10 mouse cellular contexts compared by ENCODE assay signal in genomic region chr5:43353021-43353990, GRCm38 (mm10).
DNase-seq lines count a peak whose midpoint lies in the region; ATAC-seq lines count a peak whose summit lies in the region.
"Had no signal": no experiment of that assay in that cellular context is flagged by ENCODE, and none has a peak within 500 bp of the region (broad histone marks: within the 10 kb centered on the region; RNA-seq: fewer than 3 reads in every experiment).

No protein-coding gene starts in this region.

- no peaks in the 10 kb centered on the region for H3K27me3 ChIP-seq in midbrain, embryonic 14.5 days (ENCODE audit: control insufficient read depth, insufficient read depth, low read length)
- no peaks in the 10 kb centered on the region for H3K27me3 ChIP-seq in midbrain, embryonic 15.5 days (replicated peaks)
- H3K27me3 ChIP-seq in hindbrain, embryonic 11.5 days (ENCODE audit: control insufficient read depth, insufficient read depth, low read length) = no peaks in the 10 kb centered on the region
- no peaks in the 10 kb centered on the region for H3K27me3 ChIP-seq in neural tube, embryonic 15.5 days (replicated peaks)
- H3K27me3 ChIP-seq: embryonic facial prominence, embryonic 13.5 days; midbrain, embryonic 12.5 days had no signal

- no peaks in the 10 kb centered on the region for H3K36me3 ChIP-seq in midbrain, embryonic 14.5 days (ENCODE audit: control insufficient read depth, insufficient read depth, low read length)
- no peaks in the 10 kb centered on the region for H3K36me3 ChIP-seq in midbrain, embryonic 15.5 days (replicated peaks)
- no peaks in the 10 kb centered on the region for H3K36me3 ChIP-seq in hindbrain, embryonic 11.5 days (ENCODE audit: control insufficient read depth, insufficient read depth, low read length)
- no peaks in the 10 kb centered on the region for H3K36me3 ChIP-seq in neural tube, embryonic 15.5 days
- H3K36me3 ChIP-seq: embryonic facial prominence, embryonic 13.5 days; midbrain, embryonic 12.5 days had no signal

- ATAC-seq in midbrain, embryonic 14.5 days (ENCODE audit: low FRiP score, low TSS enrichment) = no peak
- no peak for ATAC-seq in midbrain, embryonic 15.5 days (replicated peaks)
- peak; percentile 34; the same call in 1 of the 2 replicates for ATAC-seq in hindbrain, embryonic 11.5 days (ENCODE audit: low FRiP score)
- ATAC-seq in neural tube, embryonic 15.5 days (ENCODE audit: low FRiP score) = peak; percentile 46; the same call in 1 of the 2 replicates

- H3K27ac ChIP-seq in midbrain, embryonic 14.5 days (replicated peaks; ENCODE audit: low read depth, low read length) = no peak overlapping the region
- no peak overlapping the region for H3K27ac ChIP-seq in midbrain, embryonic 15.5 days
- no peak overlapping the region for H3K27ac ChIP-seq in hindbrain, embryonic 11.5 days (ENCODE audit: low read depth, low read length)
- H3K27ac ChIP-seq in neural tube, embryonic 15.5 days (replicated peaks) = peak overlapping the region; percentile 60
- H3K27ac ChIP-seq: embryonic facial prominence, embryonic 13.5 days; midbrain, embryonic 12.5 days had no signal

- DNase-seq in midbrain, embryonic 14.5 days = peak; percentile 8
- peak; percentile 90 for DNase-seq in brain, adult 2 months (ENCODE audit: low read depth, low spot score)
- DNase-seq in hindbrain, embryonic 11.5 days (ENCODE audit: low spot score) = peak; percentile 17
- DNase-seq in kidney, adult 9 months = no peak
- no peak for DNase-seq in lung, postnatal 25 days (ENCODE audit: low spot score)
- DNase-seq in kidney, adult 18-20 months = no peak

- H3K9ac ChIP-seq in midbrain, embryonic 14.5 days (replicated peaks; ENCODE audit: low read length) = no peak overlapping the region
- H3K9ac ChIP-seq in midbrain, embryonic 15.5 days = no peak overlapping the region
- no peak overlapping the region for H3K9ac ChIP-seq in hindbrain, embryonic 11.5 days (ENCODE audit: low read depth, low read length)
- no peak overlapping the region for H3K9ac ChIP-seq in neural tube, embryonic 15.5 days (replicated peaks)
- H3K9ac ChIP-seq: embryonic facial prominence, embryonic 13.5 days; midbrain, embryonic 12.5 days had no signal

- no peaks in the 10 kb centered on the region for H3K9me3 ChIP-seq in midbrain, embryonic 14.5 days (ENCODE audit: control insufficient read depth, low read length)
- no peaks in the 10 kb centered on the region for H3K9me3 ChIP-seq in midbrain, embryonic 15.5 days
- no peaks in the 10 kb centered on the region for H3K9me3 ChIP-seq in hindbrain, embryonic 11.5 days (ENCODE audit: control insufficient read depth, low read length)
- H3K9me3 ChIP-seq in neural tube, embryonic 15.5 days (replicated peaks) = no peaks in the 10 kb centered on the region
- H3K9me3 ChIP-seq: embryonic facial prominence, embryonic 13.5 days; midbrain, embryonic 12.5 days had no signal

- H3K4me1 ChIP-seq in midbrain, embryonic 14.5 days (ENCODE audit: control insufficient read depth, insufficient read depth, low read length) = peaks cover 13% of the 10 kb centered on the region
- H3K4me1 ChIP-seq in midbrain, embryonic 15.5 days = peaks cover 11% of the 10 kb centered on the region
- H3K4me1 ChIP-seq in hindbrain, embryonic 11.5 days (replicated peaks; ENCODE audit: control insufficient read depth, insufficient read depth, low read length) = no peaks in the 10 kb centered on the region
- peaks cover 36% of the 10 kb centered on the region for H3K4me1 ChIP-seq in neural tube, embryonic 15.5 days

- WGBS in midbrain, embryonic 14.5 days = 75% methylated on average over 23 of the region's 23 CpGs
- WGBS in midbrain, embryonic 15.5 days = 72% methylated on average over 23 of the region's 23 CpGs
- WGBS in hindbrain, embryonic 11.5 days = 65% methylated on average over 23 of the region's 23 CpGs
- 21% methylated on average over 23 of the region's 23 CpGs for whole genome bisulfite sequencing in neural tube, embryonic 15.5 days

- H3K4me3 ChIP-seq in midbrain, embryonic 14.5 days (replicated peaks; ENCODE audit: low read depth, low read length) = no peak overlapping the region
- H3K4me3 ChIP-seq in midbrain, embryonic 15.5 days = no peak overlapping the region
- no peak overlapping the region for H3K4me3 ChIP-seq in hindbrain, embryonic 11.5 days (ENCODE audit: low read depth, low read length)
- no peak overlapping the region for H3K4me3 ChIP-seq in neural tube, embryonic 15.5 days (replicated peaks)
- H3K4me3 ChIP-seq: embryonic facial prominence, embryonic 13.5 days; midbrain, embryonic 12.5 days had no signal

- no peak overlapping the region for H3K4me2 ChIP-seq in midbrain, embryonic 14.5 days (ENCODE audit: low read length)
- no peak overlapping the region for H3K4me2 ChIP-seq in midbrain, embryonic 15.5 days
- no peak overlapping the region for H3K4me2 ChIP-seq in hindbrain, embryonic 11.5 days (replicated peaks; ENCODE audit: low read depth, low read length)
- H3K4me2 ChIP-seq in neural tube, embryonic 15.5 days = no peak overlapping the region
- H3K4me2 ChIP-seq: embryonic facial prominence, embryonic 13.5 days; midbrain, embryonic 12.5 days had no signal

Comparison
In these comparisons a context has a peak if more than half of its experiments do, and no peak if none do; other contexts are left out.
1. ATAC-seq: peak in hindbrain, embryonic 11.5 days (single experiment) and neural tube, embryonic 15.5 days (single experiment); none in midbrain, embryonic 14.5 days (single experiment) and midbrain, embryonic 15.5 days (single experiment).
2. DNase-seq: peak in midbrain, embryonic 14.5 days (single experiment), brain, adult 2 months (single experiment) and hindbrain, embryonic 11.5 days (single experiment); none in kidney, adult 9 months (single experiment), lung, postnatal 25 days (single experiment) and kidney, adult 18-20 months (single experiment).